12 mouse cellular contexts compared by ENCODE assay signal in genomic region chr2:74714881-74715280, GRCm38 (mm10). TPM values are rescaled to one million over a fixed set of nuclear protein-coding genes. Genes with fewer than 3 reads are reported as not detected.
DNase-seq lines count a peak whose midpoint lies in the region; ATAC-seq and TF ChIP-seq lines count a peak whose summit lies in the region.
"Had no signal": no experiment of that assay in that cellular context is flagged by ENCODE, and none has a peak within 500 bp of the region (broad histone marks: within the 10 kb centered on the region; RNA-seq: fewer than 3 reads in every experiment).

No protein-coding gene starts in this region.

- no peak for ATAC-seq in heart, postnatal 0 days (ENCODE audit: insufficient read depth, low read depth)
- peak; percentile 53; the same call in 1 of the 2 replicates for ATAC-seq in hindbrain, embryonic 11.5 days (ENCODE audit: low FRiP score)
- ATAC-seq in limb, embryonic 11.5 days (ENCODE audit: insufficient number of reproducible peaks, low FRiP score, low TSS enrichment, low read depth) = no peak
- ATAC-seq: forebrain, postnatal 0 days had no signal

- H3K79me2 ChIP-seq in heart, adult 2 months (replicated peaks; ENCODE audit: control insufficient read depth, insufficient read depth, low read length) = no peaks in the 10 kb centered on the region

- intact Hi-C loops in heart, adult 2 months (cut with DNase I) = loop anchor here (1.0 kb wide), 2 partner anchors 340 to 423 kb away; no protein-coding TSS in a partner anchor

- no peaks in the 10 kb centered on the region for H3K9me3 ChIP-seq in heart, postnatal 0 days (replicated peaks; ENCODE audit: control insufficient read depth, low read length)
- no peaks in the 10 kb centered on the region for H3K9me3 ChIP-seq in hindbrain, embryonic 11.5 days (ENCODE audit: control insufficient read depth, low read length)
- H3K9me3 ChIP-seq in limb, embryonic 11.5 days (ENCODE audit: control insufficient read depth, low read length) = no peaks in the 10 kb centered on the region

- peaks cover 6% of the 10 kb centered on the region; the same call in 1 of the 2 replicates for H3K4me1 ChIP-seq in heart, postnatal 0 days (ENCODE audit: control insufficient read depth, insufficient read depth)
- no peaks in the 10 kb centered on the region for H3K4me1 ChIP-seq in heart, adult 2 months (ENCODE audit: control insufficient read depth, insufficient read depth, low read length)
- no peaks in the 10 kb centered on the region for H3K4me1 ChIP-seq in hindbrain, embryonic 11.5 days (replicated peaks; ENCODE audit: control insufficient read depth, insufficient read depth, low read length)
- peaks cover 27% of the 10 kb centered on the region for H3K4me1 ChIP-seq in limb, embryonic 11.5 days (ENCODE audit: control insufficient read depth, insufficient read depth, low read length)

- no peak overlapping the region for H3K9ac ChIP-seq in heart, postnatal 0 days (replicated peaks; ENCODE audit: low read depth, low read length)
- H3K9ac ChIP-seq in heart, adult 2 months (ENCODE audit: low read depth, low read length) = no peak overlapping the region
- no peak overlapping the region for H3K9ac ChIP-seq in hindbrain, embryonic 11.5 days (ENCODE audit: low read depth, low read length)
- H3K9ac ChIP-seq in limb, embryonic 11.5 days (ENCODE audit: low read length) = no peak overlapping the region
- H3K9ac ChIP-seq: forebrain, postnatal 0 days had no signal

- H3K36me3 ChIP-seq in heart, postnatal 0 days (replicated peaks; ENCODE audit: control insufficient read depth, insufficient read depth, low read length) = no peaks in the 10 kb centered on the region
- no peaks in the 10 kb centered on the region for H3K36me3 ChIP-seq in heart, adult 2 months (ENCODE audit: control insufficient read depth, insufficient read depth, low read length)
- no peaks in the 10 kb centered on the region for H3K36me3 ChIP-seq in hindbrain, embryonic 11.5 days (ENCODE audit: control insufficient read depth, insufficient read depth, low read length)
- H3K36me3 ChIP-seq in limb, embryonic 11.5 days (ENCODE audit: control insufficient read depth, insufficient read depth, low read length) = no peaks in the 10 kb centered on the region

- no peak overlapping the region for H3K4me3 ChIP-seq in heart, postnatal 0 days (ENCODE audit: low read depth, low read length)
- H3K4me3 ChIP-seq in heart, adult 2 months = no peak overlapping the region
- no peak overlapping the region for H3K4me3 ChIP-seq in hindbrain, embryonic 11.5 days (ENCODE audit: low read depth, low read length)
- H3K4me3 ChIP-seq in limb, embryonic 11.5 days (ENCODE audit: low read depth, low read length) = no peak overlapping the region; the same call in none of the 2 replicates

- H3K4me2 ChIP-seq in heart, postnatal 0 days (ENCODE audit: low read depth, low read length) = no peak overlapping the region
- H3K4me2 ChIP-seq in hindbrain, embryonic 11.5 days (replicated peaks; ENCODE audit: low read depth, low read length) = no peak overlapping the region
- H3K4me2 ChIP-seq in limb, embryonic 11.5 days (ENCODE audit: low read depth, severe bottlenecking) = peak overlapping the region; percentile 86

- 0 out of 2 replicates have a peak, but pooled peaks have one; percentile 3 for TF ChIP-seq CTCF in heart, postnatal 0 days (IDR thresholded peaks at IDR 0.05; ENCODE audit: low read depth)
- no peak for TF ChIP-seq CTCF in heart, adult 2 months (IDR thresholded peaks at IDR 0.05)

- no peak for DNase-seq in heart, postnatal 0 days (ENCODE audit: low spot score)
- DNase-seq in heart, adult 2 months = no peak
- DNase-seq in adipocyte (ENCODE audit: low spot score) = peak; percentile 60
- DNase-seq in hindbrain, embryonic 11.5 days (ENCODE audit: low spot score) = no peak
- DNase-seq in limb, embryonic 11.5 days (ENCODE audit: low spot score) = peak; percentile 65
- DNase-seq in cerebellum, adult 11 months = no peak
- DNase-seq in right cerebral cortex, adult 2 months (ENCODE audit: low spot score in 2 of 2) = no peak
- DNase-seq in lung, postnatal 4 days = no peak
- DNase-seq: cerebellum, postnatal 14 days; forebrain, postnatal 0 days; lung, postnatal 10 days had no signal

- no peak for TF ChIP-seq EP300 in heart, postnatal 0 days (IDR thresholded peaks at IDR 0.05; ENCODE audit: low read depth)
- no peak for TF ChIP-seq EP300 in heart, adult 2 months (IDR thresholded peaks at IDR 0.05; ENCODE audit: insufficient read depth, low read depth, low read length)

- no peak for TF ChIP-seq POLR2A in heart, adult 2 months (IDR thresholded peaks at IDR 0.05; ENCODE audit: insufficient read depth, low read depth, low read length)

- H3K27ac ChIP-seq in heart, postnatal 0 days (ENCODE audit: low read depth) = no peak overlapping the region
- H3K27ac ChIP-seq in heart, adult 2 months = no peak overlapping the region
- H3K27ac ChIP-seq in hindbrain, embryonic 11.5 days (ENCODE audit: low read depth, low read length) = no peak overlapping the region
- no peak overlapping the region for H3K27ac ChIP-seq in limb, embryonic 11.5 days (replicated peaks; ENCODE audit: low read depth, low read length)

- 3% methylated on average over 14 of the region's 14 CpGs for WGBS in heart, postnatal 0 days
- 15% methylated on average over 14 of the region's 14 CpGs for WGBS in heart, adult 2 months
- WGBS in hindbrain, embryonic 11.5 days = 3% methylated on average over 14 of the region's 14 CpGs
- WGBS in limb, embryonic 11.5 days = under 1% methylated on average over 14 of the region's 14 CpGs

- peaks cover 97% of the 10 kb centered on the region for H3K27me3 ChIP-seq in heart, postnatal 0 days (ENCODE audit: control insufficient read depth, insufficient read depth, low read length)
- H3K27me3 ChIP-seq in heart, adult 2 months (ENCODE audit: control insufficient read depth, insufficient read depth, low read length) = peaks cover 23% of the 10 kb centered on the region
- peaks cover 78% of the 10 kb centered on the region for H3K27me3 ChIP-seq in hindbrain, embryonic 11.5 days (ENCODE audit: control insufficient read depth, insufficient read depth, low read length)
- H3K27me3 ChIP-seq in limb, embryonic 11.5 days (ENCODE audit: control insufficient read depth, insufficient read depth, low read length) = peaks cover 6% of the 10 kb centered on the region; the same call in 1 of the 2 replicates

RNA-seq across cellular contexts. Expression of gene Hoxd4, which starts 3.2 kb away (rescaled TPM):
- total RNA-seq in heart, postnatal 0 days (2014; rRNA removed; ENCODE audit: low replicate concordance) = 0.19 TPM in 1 of 2 replicates, not detected in the other
- 0.05 and 0.11 TPM in 2 replicates for polyA plus RNA-seq in heart, postnatal 0 days (2015; fragmentation: Nextera tagmentation; extraction: Ambion mirVana)
- total RNA-seq in heart, adult 2 months (2021) = under 1 TPM; 0.21 to 0.45 TPM
- polyA plus RNA-seq in heart, adult 2 months (2012; rRNA removed) = 0.53 and 1.0 TPM in 2 replicates
- 3.3 and 3.7 TPM in 2 replicates for polyA plus RNA-seq in hindbrain, embryonic 11.5 days (2014; fragmentation: Nextera tagmentation; extraction: Ambion mirVana)
- 0.84 and 1.9 TPM in 2 replicates for polyA plus RNA-seq in limb, embryonic 11.5 days (2014; fragmentation: Nextera tagmentation; extraction: Ambion mirVana)
- total RNA-seq: forebrain, postnatal 0 days had no signal
- polyA plus RNA-seq: forebrain, postnatal 0 days had no signal

RNA-seq across cellular contexts. Expression of gene Hoxd3, which starts 3.2 kb away (rescaled TPM):
- total RNA-seq in heart, postnatal 0 days (2014; rRNA removed; ENCODE audit: low replicate concordance) = not detected in 2 replicates
- 0.04 TPM in 1 of 2 replicates, not detected in the other for polyA plus RNA-seq in heart, postnatal 0 days (2015; fragmentation: Nextera tagmentation; extraction: Ambion mirVana)
- total RNA-seq in heart, adult 2 months (2021) = not detected
- 0.06 TPM in 1 of 2 replicates, not detected in the other for polyA plus RNA-seq in heart, adult 2 months (2012; rRNA removed)
- 49.5 and 58.0 TPM in 2 replicates for polyA plus RNA-seq in hindbrain, embryonic 11.5 days (2014; fragmentation: Nextera tagmentation; extraction: Ambion mirVana)
- 1.2 and 1.4 TPM in 2 replicates for polyA plus RNA-seq in limb, embryonic 11.5 days (2014; fragmentation: Nextera tagmentation; extraction: Ambion mirVana)
- total RNA-seq: forebrain, postnatal 0 days had no signal
- polyA plus RNA-seq: forebrain, postnatal 0 days had no signal

RNA-seq across cellular contexts. Expression of gene Hoxd8, which starts 10.5 kb away (rescaled TPM):
- total RNA-seq in heart, postnatal 0 days (2014; rRNA removed; ENCODE audit: low replicate concordance) = 1.5 TPM in 1 of 2 replicates, not detected in the other
- polyA plus RNA-seq in heart, postnatal 0 days (2015; fragmentation: Nextera tagmentation; extraction: Ambion mirVana) = 0.23 and 0.26 TPM in 2 replicates
- 1 to 10 TPM in 1 of 2 experiments, under 1 TPM in 1; 0.61 to 1.0 TPM for total RNA-seq in heart, adult 2 months (2021)
- 0.59 and 0.61 TPM in 2 replicates for polyA plus RNA-seq in heart, adult 2 months (2012; rRNA removed)
- polyA plus RNA-seq in hindbrain, embryonic 11.5 days (2014; fragmentation: Nextera tagmentation; extraction: Ambion mirVana) = 0.19 and 0.50 TPM in 2 replicates
- 11.6 and 13.1 TPM in 2 replicates for polyA plus RNA-seq in limb, embryonic 11.5 days (2014; fragmentation: Nextera tagmentation; extraction: Ambion mirVana)

RNA-seq across cellular contexts. Expression of gene Gm28230, which starts 11.6 kb away (rescaled TPM):
- 1.6 TPM in 1 of 2 replicates, not detected in the other for total RNA-seq in heart, postnatal 0 days (2014; rRNA removed; ENCODE audit: low replicate concordance)
- polyA plus RNA-seq in heart, postnatal 0 days (2015; fragmentation: Nextera tagmentation; extraction: Ambion mirVana) = not detected in 2 replicates
- under 1 TPM in 1 of 2 experiments, not detected in 1; 0.14 TPM for total RNA-seq in heart, adult 2 months (2021)
- polyA plus RNA-seq in heart, adult 2 months (2012; rRNA removed) = 0.04 and 0.20 TPM in 2 replicates
- polyA plus RNA-seq in hindbrain, embryonic 11.5 days (2014; fragmentation: Nextera tagmentation; extraction: Ambion mirVana) = 0.73 and 0.89 TPM in 2 replicates
- 0.45 and 0.55 TPM in 2 replicates for polyA plus RNA-seq in limb, embryonic 11.5 days (2014; fragmentation: Nextera tagmentation; extraction: Ambion mirVana)
- total RNA-seq: forebrain, postnatal 0 days had no signal
- polyA plus RNA-seq: forebrain, postnatal 0 days; heart, embryonic 16.5 days had no signal

RNA-seq across cellular contexts. Expression of gene Hoxd9, which starts 17.4 kb away (rescaled TPM):
- total RNA-seq in heart, postnatal 0 days (2014; rRNA removed; ENCODE audit: low replicate concordance) = 0.84 TPM in 1 of 2 replicates, not detected in the other
- polyA plus RNA-seq in heart, postnatal 0 days (2015; fragmentation: Nextera tagmentation; extraction: Ambion mirVana) = 0.08 and 0.12 TPM in 2 replicates
- under 1 TPM; 0.16 to 0.29 TPM for total RNA-seq in heart, adult 2 months (2021)
- 0.10 and 0.12 TPM in 2 replicates for polyA plus RNA-seq in heart, adult 2 months (2012; rRNA removed)
- 0.11 TPM in 1 of 2 replicates, not detected in the other for polyA plus RNA-seq in hindbrain, embryonic 11.5 days (2014; fragmentation: Nextera tagmentation; extraction: Ambion mirVana)
- 17.1 and 24.1 TPM in 2 replicates for polyA plus RNA-seq in limb, embryonic 11.5 days (2014; fragmentation: Nextera tagmentation; extraction: Ambion mirVana)
- total RNA-seq: forebrain, postnatal 0 days had no signal
- polyA plus RNA-seq: forebrain, postnatal 0 days had no signal

Comparison
In these comparisons a context has a peak if more than half of its experiments do, and no peak if none do; other contexts are left out.
1. DNase-seq: peak in adipocyte (single experiment) and limb, embryonic 11.5 days (single experiment); none in heart, postnatal 0 days (single experiment), heart, adult 2 months (0 of 2), hindbrain, embryonic 11.5 days (single experiment), cerebellum, adult 11 months (single experiment), right cerebral cortex, adult 2 months (0 of 2) and lung, postnatal 4 days (0 of 2).
2. RNA of gene Hoxd3, which starts 3.2 kb away (polyA plus RNA-seq): 49.5 to 58.0 TPM in hindbrain, embryonic 11.5 days; 1.2 to 1.4 TPM in limb, embryonic 11.5 days, 0.06 TPM in heart, adult 2 months and 0.04 TPM in heart, postnatal 0 days; every median in the first group is over 10 times any median in the second.